Mouse (Mus musculus) Patski (cell line): ENCODE results near the gene Saxo1. TPM values are rescaled to one million over a fixed set of nuclear protein-coding genes. Genes with fewer than 3 reads are reported as not detected.
A peak's percentile ranks its signal among the peaks of the same experiment; 100 is the strongest.

ENCODE experiments used
- ATAC-seq: fragments of 100-300 bp; one replicate; pipeline ENCODE4 v1.8.0; 2021
- CTCF ChIA-PET: fragments of 350-600 bp; sonication (Branson Sonifier 250); formaldehyde crosslinking; loops from one replicate; lab custom pipeline; 2022; ENCODE audit warnings: inconsistent platforms; lab: Charles Lee
- POLR2A ChIA-PET: fragments of 350-600 bp; sonication (Branson Sonifier 250); formaldehyde crosslinking; loops from one replicate; lab custom pipeline; 2022; ENCODE audit warnings: antibody characterized with exemption, inconsistent platforms; lab: Charles Lee
- DNase-seq: peaks from one replicate; pipeline ENCODE4 v3.0.0-alpha.2; 2011; ENCODE audit warnings: low read depth, low spot score
- H3K27me3 ChIP-seq: fragments of 371-371 bp; one replicate; pipeline ENCODE4 v1.5.1; 2021
- CTCF ChIP-seq: fragments of 100-300 bp; IDR thresholded peaks from one replicate; pipeline ENCODE4 v1.5.1; 2021
- in situ Hi-C: fragments of 300-500 bp; cut with MboI; formaldehyde crosslinking; loops from 3 replicates; pipeline ENCODE4 v1.11.1; 2018; ENCODE audit warnings: low pct_unique_long_range_greater_than_20kb, mixed read lengths
- polyA plus RNA-seq: library from polyadenylated mRNA; unstranded; gene quantifications from one replicate; pipeline ENCODE4 v1.2.3, GENCODE M21; 2021

Saxo1 gene
- polyA plus RNA-seq, 1 experiment from 2014 or later: not detected

DNA sequence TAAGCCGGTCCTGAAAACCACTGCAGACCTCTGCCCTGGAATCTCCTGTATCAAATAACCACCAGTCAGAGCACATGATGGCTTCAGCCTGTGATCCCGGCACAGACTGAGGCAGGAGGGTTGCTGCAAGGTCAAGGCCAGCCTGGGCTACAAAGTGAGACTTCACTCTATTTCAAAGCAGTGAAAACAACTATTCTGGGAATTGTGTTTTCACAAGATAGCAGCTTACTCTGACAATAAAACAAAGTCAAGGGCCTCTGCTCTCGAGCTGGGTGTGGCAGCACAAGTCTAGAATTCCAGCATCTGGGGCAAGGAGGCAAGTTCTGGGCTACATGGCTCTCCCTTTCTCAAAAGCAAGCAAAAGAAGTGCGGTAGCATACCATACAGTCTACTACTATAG, 878 bp upstream of the Saxo1 start:
- ChIA-PET POLR2A (no interaction called here), CTCF (interaction anchor here (1.9 kb wide), 1 partner anchor 14 kb away, joined by 6 read pairs; no protein-coding TSS in a partner anchor)
- ATAC-seq: no peak

DNA sequence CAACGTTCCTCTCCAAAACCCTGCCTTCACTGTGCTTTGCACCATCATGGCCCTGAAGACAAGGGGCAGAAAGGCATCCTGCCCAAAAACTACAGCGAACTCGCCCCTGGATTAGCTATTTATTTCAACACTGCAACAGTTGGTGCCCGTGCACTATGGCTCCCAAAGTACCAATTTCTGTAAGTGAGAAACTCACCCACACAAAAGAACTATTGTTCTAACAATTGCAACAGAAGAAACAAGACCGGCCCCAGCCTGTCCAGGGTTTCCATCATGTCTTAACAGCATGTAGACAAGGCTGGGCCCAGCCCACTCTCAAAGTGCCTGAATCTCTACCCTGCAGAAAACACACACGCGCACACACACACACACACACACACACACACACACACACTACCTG, 757 bp downstream of the Saxo1 start:
- DNase-seq: no peak
- ChIA-PET POLR2A (no interaction called here), CTCF (no interaction called here)
- in situ Hi-C loops: no loop called here
- no peak for TF ChIP-seq CTCF
- no peaks in the 10 kb centered on the region for H3K27me3 ChIP-seq
- no peak for ATAC-seq

More for the DNA sequence above, 878 bp upstream of the Saxo1 start:
- DNase-seq: no peak
- H3K27me3 ChIP-seq: peaks cover 1% of the 10 kb centered on the region
- in situ Hi-C loops: no loop called here
- TF ChIP-seq CTCF: no peak

DNA sequence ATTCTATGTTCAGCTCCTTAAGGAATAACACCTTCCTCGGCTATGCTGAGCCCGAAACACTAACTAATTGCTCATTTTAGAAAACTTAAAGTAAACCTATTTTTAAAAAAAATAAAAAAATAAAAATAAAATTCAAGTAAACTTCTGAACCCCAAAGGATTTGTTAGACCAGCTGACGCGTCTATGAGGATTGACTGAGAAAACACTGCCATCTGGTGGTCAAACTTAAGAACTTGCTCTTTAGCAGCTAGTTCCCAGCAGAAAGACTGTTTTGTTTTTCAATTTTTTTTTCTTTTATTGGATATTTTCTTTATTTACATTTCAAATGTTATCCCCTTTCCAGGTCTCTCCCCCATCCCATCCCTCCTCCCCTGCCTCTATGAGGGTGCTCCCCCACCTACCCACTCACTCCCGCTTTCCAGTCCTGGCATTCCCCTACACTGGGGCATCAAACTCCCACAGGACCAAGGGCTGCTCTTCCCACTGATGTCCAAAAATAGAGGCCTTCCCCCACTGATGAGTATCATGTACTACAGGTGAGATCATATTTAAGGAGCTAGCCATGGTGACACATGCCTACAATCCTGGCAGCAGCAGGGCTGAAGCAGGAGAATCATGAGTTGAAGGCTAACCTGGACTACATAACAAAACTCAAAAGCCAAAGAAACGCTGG, 3.0 kb downstream of the Saxo1 start:
- H3K27me3 ChIP-seq: no peaks in the 10 kb centered on the region
- in situ Hi-C loops: no loop called here
- DNase-seq (no peak), ATAC-seq (no peak)
- TF ChIP-seq CTCF: peak; percentile 54
- ChIA-PET CTCF (interaction anchor here (0.8 to 2.3 kb wide), 8 partner anchors 10 to 141 kb away, joined by 3 to 19 read pairs (median 4); no protein-coding TSS in a partner anchor), POLR2A (no interaction called here)

DNA sequence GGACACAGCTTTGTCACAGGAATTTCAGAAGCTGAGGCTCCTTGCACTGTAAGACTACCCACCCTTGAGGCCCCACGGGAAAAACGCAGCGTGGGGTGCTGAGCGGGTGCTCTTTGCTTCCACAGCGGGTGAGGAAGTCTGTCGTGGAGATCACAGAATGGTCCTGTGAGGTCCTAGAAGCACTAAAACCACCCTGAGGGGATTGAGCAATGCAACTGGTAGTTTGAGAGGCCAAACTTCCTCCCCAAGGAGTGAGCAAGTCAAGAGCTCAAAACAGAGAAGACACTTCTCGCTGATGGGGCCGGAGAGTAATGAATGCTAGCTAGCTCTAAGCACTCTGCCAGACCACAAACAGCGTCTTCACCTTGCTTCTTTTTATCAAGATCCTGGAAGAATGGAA, 9.8 kb downstream of the Saxo1 start:
- H3K27me3 ChIP-seq: no peaks in the 10 kb centered on the region
- in situ Hi-C loops: loop anchor here (25.0 kb wide), 1 partner anchor 711 kb away; no protein-coding TSS in a partner anchor
- ChIA-PET POLR2A (no interaction called here), CTCF (interaction anchor here (1.4 to 1.5 kb wide), 2 partner anchors 11 to 20 kb away, joined by 3 read pairs; no protein-coding TSS in a partner anchor)
- DNase-seq: no peak
- ATAC-seq: no peak
- no peak for TF ChIP-seq CTCF

DNA sequence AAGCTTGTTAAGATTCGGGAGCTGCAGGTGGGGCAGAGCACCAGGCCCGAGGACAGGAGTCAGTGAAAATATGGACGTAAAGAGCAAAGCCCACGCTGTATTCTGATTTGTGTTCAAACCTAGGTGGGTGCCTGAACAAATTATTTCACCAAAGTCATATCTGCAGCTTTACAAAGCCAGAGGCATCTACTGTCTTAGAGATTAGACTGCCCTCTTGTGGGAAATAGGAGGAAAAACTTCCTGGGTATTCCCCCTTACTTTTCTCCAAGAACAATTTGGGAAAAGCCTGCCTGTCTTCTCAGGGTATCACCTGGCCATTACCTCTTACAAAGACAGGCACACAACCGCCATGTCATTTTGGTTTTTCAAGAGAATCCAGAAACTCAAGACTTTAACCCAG, 12.5 kb downstream of the Saxo1 start:
- CTCF ChIA-PET: interaction anchor here (0.8 to 3.3 kb wide), 6 partner anchors 9 to 160 kb away, joined by 3 to 19 read pairs (median 4); no protein-coding TSS in a partner anchor
- POLR2A ChIA-PET: interaction anchor here (0.8 kb wide), 1 partner anchor 31 kb away, joined by 3 read pairs; no protein-coding TSS in a partner anchor
- no peak for ATAC-seq
- H3K27me3 ChIP-seq: no peaks in the 10 kb centered on the region
- in situ Hi-C loops: loop anchor here (25.0 kb wide), 1 partner anchor 708 kb away; no protein-coding TSS in a partner anchor
- peak; percentile 34 for TF ChIP-seq CTCF
- DNase-seq: no peak

DNA sequence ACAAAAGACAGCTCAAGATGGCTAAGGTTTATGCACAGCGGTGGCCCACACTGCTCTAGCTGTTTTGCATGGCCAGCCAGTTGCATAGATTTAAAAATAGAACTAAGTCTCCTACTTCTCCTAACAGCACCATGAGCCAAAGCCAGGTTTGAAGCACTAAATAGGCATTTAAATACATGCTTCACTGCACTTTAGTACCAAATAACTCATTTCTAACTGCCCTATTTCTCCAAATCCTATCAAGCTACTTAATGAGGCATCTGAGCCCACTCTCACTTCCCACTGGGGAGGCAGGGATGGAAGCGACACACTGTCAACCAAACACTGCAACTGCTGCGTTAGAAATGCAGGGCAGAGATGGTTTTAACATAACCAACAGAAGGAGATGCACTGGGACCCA, 14.1 kb downstream of the Saxo1 start:
- DNase-seq (no peak), ATAC-seq (no peak)
- CTCF ChIA-PET: interaction anchor here (0.8 to 3.3 kb wide), 4 partner anchors 9 to 713 kb away, joined by 3 to 19 read pairs (median 4); no protein-coding TSS in a partner anchor
- TF ChIP-seq CTCF: no peak
- in situ Hi-C loops: loop anchor here (25.0 kb wide), 1 partner anchor 707 kb away; no protein-coding TSS in a partner anchor
- no peaks in the 10 kb centered on the region for H3K27me3 ChIP-seq
- POLR2A ChIA-PET: no interaction called here

DNA sequence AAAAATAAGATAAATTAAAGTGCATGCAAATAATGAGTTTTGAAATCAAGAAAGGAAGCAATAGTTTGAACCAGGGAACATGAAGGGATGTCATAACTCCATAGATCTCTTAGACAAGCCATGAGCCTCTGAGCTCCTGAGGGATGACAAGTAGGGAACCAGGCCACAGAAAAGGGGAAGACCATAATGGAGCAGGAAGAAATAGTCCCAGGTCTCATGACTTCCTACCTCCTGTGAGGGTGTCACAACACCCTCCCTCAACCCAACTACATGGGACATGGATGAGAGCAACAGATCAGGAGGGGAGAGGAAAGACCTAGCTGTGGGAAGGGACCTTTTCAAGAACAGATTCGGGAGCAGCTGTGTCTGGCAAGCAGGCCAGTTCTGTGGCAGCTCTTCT, 16.6 kb downstream of the Saxo1 start:
- in situ Hi-C loops: loop anchor here (25.0 kb wide), 1 partner anchor 704 kb away; no protein-coding TSS in a partner anchor
- TF ChIP-seq CTCF: no peak
- CTCF ChIA-PET: no interaction called here

DNA sequence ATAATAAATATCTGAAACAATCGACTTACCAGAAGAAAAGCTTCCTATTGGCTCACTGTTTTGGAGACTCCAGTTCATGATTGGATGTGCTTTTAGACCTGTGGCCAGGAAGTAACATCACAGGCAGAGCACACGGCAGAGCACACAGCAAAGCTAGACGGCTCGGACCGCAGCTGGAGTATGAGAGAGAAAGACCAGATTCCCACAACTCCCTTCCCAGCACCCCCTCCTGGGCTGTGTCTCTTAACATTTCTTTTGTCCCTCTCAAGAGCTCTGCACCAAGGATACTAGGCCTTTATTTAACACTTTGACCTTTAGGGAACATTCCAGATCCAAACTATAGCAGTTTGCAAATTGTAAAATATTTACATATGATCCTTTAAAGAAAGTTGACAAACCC, 19.2 kb downstream of the Saxo1 start:
- POLR2A ChIA-PET: no interaction called here
- H3K27me3 ChIP-seq: no peaks in the 10 kb centered on the region
- no peak for DNase-seq
- no peak for ATAC-seq
- TF ChIP-seq CTCF: no peak
- CTCF ChIA-PET: interaction anchor here (1.0 kb wide), 1 partner anchor 12 kb away, joined by 3 read pairs; no protein-coding TSS in a partner anchor
- in situ Hi-C loops: loop anchor here (25.0 kb wide), 1 partner anchor 702 kb away; no protein-coding TSS in a partner anchor

More for the DNA sequence above, 16.6 kb downstream of the Saxo1 start:
- no peak for DNase-seq
- no peak for ATAC-seq
- POLR2A ChIA-PET: no interaction called here
- no peaks in the 10 kb centered on the region for H3K27me3 ChIP-seq

DNA sequence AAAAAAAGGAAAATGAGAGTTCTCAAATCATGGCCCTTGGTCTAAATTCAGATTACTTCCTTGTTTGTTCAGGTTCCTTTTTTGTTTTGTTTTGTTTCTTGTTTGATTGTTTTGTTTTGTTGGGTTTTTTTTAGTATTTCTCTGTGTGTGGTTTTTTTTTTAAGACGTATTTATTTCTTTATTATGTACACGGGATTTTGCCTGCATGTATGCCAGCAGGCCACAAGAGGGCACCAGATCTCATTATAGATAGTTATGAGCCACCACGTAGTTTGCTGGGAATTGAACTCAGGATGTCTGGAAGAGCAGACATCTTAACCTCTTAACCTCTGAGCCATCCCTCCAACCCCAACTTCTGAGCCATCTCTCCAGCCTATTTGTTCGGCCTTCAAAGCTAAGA, 20.2 kb downstream of the Saxo1 start:
- H3K27me3 ChIP-seq: no peaks in the 10 kb centered on the region
- in situ Hi-C loops: loop anchor here (25.0 kb wide), 1 partner anchor 701 kb away; no protein-coding TSS in a partner anchor
- no peak for ATAC-seq
- ChIA-PET CTCF (interaction anchor here (1.0 kb wide), 1 partner anchor 9 kb away, joined by 3 read pairs; no protein-coding TSS in a partner anchor), POLR2A (no interaction called here)
- peak; percentile 35 for TF ChIP-seq CTCF
- DNase-seq: no peak

DNA sequence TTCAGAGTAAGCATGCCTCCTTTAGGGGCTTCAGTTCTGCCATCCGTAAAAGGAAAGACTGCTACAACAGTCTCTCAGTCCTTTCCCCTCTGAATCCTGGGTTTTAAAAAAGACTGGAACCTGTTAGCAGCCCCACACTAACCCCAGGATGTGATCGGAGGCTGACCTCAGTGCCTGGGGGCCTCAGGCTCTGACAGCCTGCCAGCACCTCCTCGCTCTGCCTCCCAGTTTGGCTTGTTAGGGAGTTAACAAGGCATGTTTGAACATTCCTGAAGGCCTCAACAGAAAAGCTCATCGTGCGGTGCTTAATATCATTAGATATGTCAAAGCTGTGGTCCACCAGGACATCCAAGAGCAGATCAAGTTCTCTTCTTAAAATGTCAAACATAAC, 24.0 kb downstream of the Saxo1 start:
- ChIA-PET POLR2A (no interaction called here), CTCF (interaction anchor here (1.0 kb wide), 1 partner anchor 21 kb away, joined by 3 read pairs; no protein-coding TSS in a partner anchor)
- DNase-seq (no peak), ATAC-seq (no peak)
- no peak for TF ChIP-seq CTCF
- peaks cover 2% of the 10 kb centered on the region for H3K27me3 ChIP-seq
- in situ Hi-C loops: loop anchor here (25.0 kb wide), 1 partner anchor 697 kb away; no protein-coding TSS in a partner anchor
